Mouse (Mus musculus): ENCODE data around the gene Tomm40. TPM values are rescaled to one million over a fixed set of nuclear protein-coding genes. Genes with fewer than 3 reads are reported as not detected.

Tomm40 gene
- total RNA-seq, 1 experiment = 342 TPM

- Histone ChIP-seq H3K4me1 (ENCODE audit: control insufficient read depth in 2 of 2, insufficient read depth in 2 of 2, low read length in 2 of 2, poor library complexity in 1 of 2) (peaks cover 0 to 21% of the 10 kb centered on the region in 2 experiments; a peak in 1 of 4 replicates), H3K27ac (ENCODE audit: insufficient read depth, low read depth, low read length, poor library complexity, severe bottlenecking) (no peak overlapping the region), H3K9ac (ENCODE audit: insufficient read depth, low read depth, low read length, poor library complexity, severe bottlenecking) (no peak overlapping the region), H3K9me3 (ENCODE audit: control insufficient read depth, insufficient read depth, low read depth, low read length) (no peaks in the 10 kb centered on the region), H3K36me3 (ENCODE audit: control insufficient read depth, insufficient read depth, low read length, poor library complexity, severe bottlenecking) (peaks cover 56% of the 10 kb centered on the region), H3K4me3 (ENCODE audit: insufficient read depth in 1 of 2, low read depth in 1 of 2, low read length in 2 of 2, poor library complexity in 1 of 2, severe bottlenecking in 1 of 2) (no peak overlapping the region)
- in situ Hi-C loops (cut with MboI; ENCODE audit: low sequenced_read_pairs in 2 of 2, unreplicated experiment in 2 of 2) = no loop called here
- TF ChIP-seq ZNF384 (IDR thresholded peaks at IDR 0.05; ENCODE audit: low read depth, low read length) = no peak
- TF ChIP-seq CHD2 (IDR thresholded peaks at IDR 0.05; ENCODE audit: low read depth, low read length) = no peak
- TF ChIP-seq HCFC1 (IDR thresholded peaks at IDR 0.05; ENCODE audit: borderline replicate concordance, insufficient read depth, low read length) = no peak
- TF ChIP-seq ZC3H11A (IDR thresholded peaks at IDR 0.05; ENCODE audit: borderline replicate concordance, low read depth, low read length) = no peak
- no peak for TF ChIP-seq MAFK (IDR thresholded peaks at IDR 0.05; ENCODE audit: insufficient read depth, low read depth, low read length)
- DNase-seq (ENCODE audit: low read depth, low spot score) = no peak
These were observed 8.9 kb upstream of the Tomm40 start for GRCm38 (mm10) chr7:19724167-19724566.

GRCm38 (mm10) chr7:19722754-19723195 lies 7.5 kb upstream of the Tomm40 start:
- DNase-seq (ENCODE audit: low read depth, low spot score) = no peak
- H3K36me3 ChIP-seq (ENCODE audit: control insufficient read depth, insufficient read depth, low read length, poor library complexity, severe bottlenecking) = peaks cover 49% of the 10 kb centered on the region
- H3K27ac ChIP-seq (ENCODE audit: insufficient read depth, low read depth, low read length, poor library complexity, severe bottlenecking) = no peak overlapping the region
- 0 out of 2 replicates have a peak overlapping the region, but pooled peaks have one; percentile 13 for H3K9ac ChIP-seq (ENCODE audit: insufficient read depth, low read depth, low read length, poor library complexity, severe bottlenecking)
- in situ Hi-C loops (cut with MboI; ENCODE audit: low sequenced_read_pairs in 2 of 2, unreplicated experiment in 2 of 2) = no loop called here
- no peaks in the 10 kb centered on the region for H3K9me3 ChIP-seq (ENCODE audit: control insufficient read depth, insufficient read depth, low read depth, low read length)
- TF ChIP-seq CHD2 (IDR thresholded peaks at IDR 0.05; ENCODE audit: low read depth, low read length) (no peak), ZC3H11A (IDR thresholded peaks at IDR 0.05; ENCODE audit: borderline replicate concordance, low read depth, low read length) (no peak), ZNF384 (IDR thresholded peaks at IDR 0.05; ENCODE audit: low read depth, low read length) (no peak), HCFC1 (IDR thresholded peaks at IDR 0.05; ENCODE audit: borderline replicate concordance, insufficient read depth, low read length) (no peak), MAFK (IDR thresholded peaks at IDR 0.05; ENCODE audit: insufficient read depth, low read depth, low read length) (no peak)
- no peak overlapping the region for H3K4me3 ChIP-seq (ENCODE audit: insufficient read depth in 1 of 2, low read depth in 1 of 2, low read length in 2 of 2, poor library complexity in 1 of 2, severe bottlenecking in 1 of 2)
- H3K4me1 ChIP-seq (ENCODE audit: control insufficient read depth in 2 of 2, insufficient read depth in 2 of 2, low read length in 2 of 2, poor library complexity in 1 of 2) = peaks cover 0 to 19% of the 10 kb centered on the region in 2 experiments; a peak in 1 of 4 replicates

- Histone ChIP-seq H3K4me3 (ENCODE audit: insufficient read depth in 1 of 2, low read depth in 1 of 2, low read length in 2 of 2, poor library complexity in 1 of 2, severe bottlenecking in 1 of 2) (no peak overlapping the region), H3K9ac (ENCODE audit: insufficient read depth, low read depth, low read length, poor library complexity, severe bottlenecking) (no peak overlapping the region), H3K9me3 (ENCODE audit: control insufficient read depth, insufficient read depth, low read depth, low read length) (no peaks in the 10 kb centered on the region), H3K27ac (ENCODE audit: insufficient read depth, low read depth, low read length, poor library complexity, severe bottlenecking) (no peak overlapping the region), H3K4me1 (ENCODE audit: control insufficient read depth in 2 of 2, insufficient read depth in 2 of 2, low read length in 2 of 2, poor library complexity in 1 of 2) (peaks cover 0 to 16% of the 10 kb centered on the region in 2 experiments; a peak in 1 of 4 replicates), H3K36me3 (ENCODE audit: control insufficient read depth, insufficient read depth, low read length, poor library complexity, severe bottlenecking) (peaks cover 26% of the 10 kb centered on the region)
- no peak for DNase-seq (ENCODE audit: low read depth, low spot score)
- TF ChIP-seq ZC3H11A (IDR thresholded peaks at IDR 0.05; ENCODE audit: borderline replicate concordance, low read depth, low read length) (no peak), ZNF384 (IDR thresholded peaks at IDR 0.05; ENCODE audit: low read depth, low read length) (no peak), MAFK (IDR thresholded peaks at IDR 0.05; ENCODE audit: insufficient read depth, low read depth, low read length) (no peak), CHD2 (IDR thresholded peaks at IDR 0.05; ENCODE audit: low read depth, low read length) (no peak), HCFC1 (IDR thresholded peaks at IDR 0.05; ENCODE audit: borderline replicate concordance, insufficient read depth, low read length) (no peak)
- in situ Hi-C loops (cut with MboI; ENCODE audit: low sequenced_read_pairs in 2 of 2, unreplicated experiment in 2 of 2) = no loop called here
These were observed 4.0 kb upstream of the Tomm40 start for GRCm38 (mm10) chr7:19719200-19719599.

- H3K4me1 ChIP-seq (ENCODE audit: control insufficient read depth in 2 of 2, insufficient read depth in 2 of 2, low read length in 2 of 2, poor library complexity in 1 of 2) = peaks cover 0 to 20% of the 10 kb centered on the region in 2 experiments; a peak in 1 of 4 replicates
- no peak overlapping the region for H3K9ac ChIP-seq (ENCODE audit: insufficient read depth, low read depth, low read length, poor library complexity, severe bottlenecking)
- no peak overlapping the region for H3K4me3 ChIP-seq (ENCODE audit: insufficient read depth in 1 of 2, low read depth in 1 of 2, low read length in 2 of 2, poor library complexity in 1 of 2, severe bottlenecking in 1 of 2)
- in situ Hi-C loops (cut with MboI; ENCODE audit: low sequenced_read_pairs in 2 of 2, unreplicated experiment in 2 of 2) = no loop called here
- no peak overlapping the region for H3K27ac ChIP-seq (ENCODE audit: insufficient read depth, low read depth, low read length, poor library complexity, severe bottlenecking)
- DNase-seq (ENCODE audit: low read depth, low spot score) = no peak
- H3K9me3 ChIP-seq (ENCODE audit: control insufficient read depth, insufficient read depth, low read depth, low read length) = no peaks in the 10 kb centered on the region
- H3K36me3 ChIP-seq (ENCODE audit: control insufficient read depth, insufficient read depth, low read length, poor library complexity, severe bottlenecking) = peaks cover 28% of the 10 kb centered on the region
- no peak for TF ChIP-seq CHD2 (IDR thresholded peaks at IDR 0.05; ENCODE audit: low read depth, low read length)
- peak; percentile 76 for TF ChIP-seq MAFK (IDR thresholded peaks at IDR 0.05; ENCODE audit: insufficient read depth, low read depth, low read length)
- no peak for TF ChIP-seq ZC3H11A (IDR thresholded peaks at IDR 0.05; ENCODE audit: borderline replicate concordance, low read depth, low read length)
- TF ChIP-seq ZNF384 (IDR thresholded peaks at IDR 0.05; ENCODE audit: low read depth, low read length) = no peak
- TF ChIP-seq HCFC1 (IDR thresholded peaks at IDR 0.05; ENCODE audit: borderline replicate concordance, insufficient read depth, low read length) = no peak
These were observed 3.2 kb upstream of the Tomm40 start for GRCm38 (mm10) chr7:19718297-19718952.
